Mouse (Mus musculus) midbrain, embryonic 13.5 days (tissue): ENCODE measurements around the gene Myo1d. TPM values are rescaled to one million over a fixed set of nuclear protein-coding genes. Genes with fewer than 3 reads are reported as not detected.

Source experiments
- ATAC-seq: fragments of 200-750 bp; cut with Nextera tagmentation; 2 replicates; pipeline ENCODE4 v1.8.0; 2017; ENCODE audit warnings: mild to moderate bottlenecking, moderate TSS enrichment, moderate library complexity
- H3K27ac ChIP-seq: fragments of 300-500 bp; sonication (generic); 2 replicates; pipeline ENCODE4 v1.5.1; 2015; ENCODE audit warnings: inconsistent platforms, mild to moderate bottlenecking, moderate library complexity
- H3K27me3 ChIP-seq: fragments of 300-500 bp; sonication (generic); 2 replicates; pipeline ENCODE4 v1.6.1; 2015; ENCODE audit warnings: mild to moderate bottlenecking, inconsistent platforms
- H3K36me3 ChIP-seq: fragments of 300-500 bp; sonication (generic); 2 replicates; pipeline ENCODE4 v1.6.1; 2015; ENCODE audit warnings: mild to moderate bottlenecking, inconsistent platforms
- H3K4me1 ChIP-seq: fragments of 300-500 bp; sonication (generic); replicated peaks from 2 replicates; pipeline ENCODE4 v1.6.1; 2015; ENCODE audit warnings: inconsistent platforms
- H3K4me2 ChIP-seq: fragments of 300-500 bp; sonication (generic); replicated peaks from 2 replicates; pipeline ENCODE4 v1.6.1; 2015; ENCODE audit warnings: moderate library complexity, mild to moderate bottlenecking, inconsistent platforms
- H3K4me3 ChIP-seq: fragments of 300-500 bp; sonication (generic); replicated peaks from 2 replicates; pipeline ENCODE4 v1.5.1; 2015; ENCODE audit warnings: mild to moderate bottlenecking, inconsistent platforms
- H3K9ac ChIP-seq: fragments of 300-500 bp; sonication (generic); replicated peaks from 2 replicates; pipeline ENCODE4 v1.6.1; 2015; ENCODE audit warnings: mild to moderate bottlenecking, inconsistent platforms
- H3K9me3 ChIP-seq: fragments of 300-500 bp; sonication (generic); 2 replicates; pipeline ENCODE4 v1.6.1; 2016; ENCODE audit warnings: mild to moderate bottlenecking, inconsistent platforms
- WGBS: fragments of 180-500 bp; shearing (Covaris S2); methylation state at CpG from one replicate; pipeline ENCODE4 v1.1.7; 2015; 5-methylcytosine and 5-hydroxymethylcytosine counted together
- polyA plus RNA-seq: library from polyadenylated mRNA; unstranded; fragments of >200 nt; fragmentation: Nextera tagmentation; extraction: Ambion mirVana; gene quantifications from 2 replicates; pipeline ENCODE4 v1.2.1, GENCODE M21; 2015

The Myo1d gene
- polyA plus RNA-seq, 1 experiment from 2014 or later = 2.1 TPM

GRCm38 (mm10) chr11:80754201-80754600, 25.6 kb downstream of the Myo1d start:
- H3K4me2 ChIP-seq = no peak overlapping the region
- H3K27ac ChIP-seq = no peak overlapping the region
- H3K9ac ChIP-seq = no peak overlapping the region
- no peak overlapping the region for H3K4me3 ChIP-seq
- 90% methylated on average over 2 of the region's 2 CpGs for WGBS
- H3K27me3 ChIP-seq = no peaks in the 10 kb centered on the region
- no peaks in the 10 kb centered on the region for H3K9me3 ChIP-seq
- no peak for ATAC-seq
- H3K36me3 ChIP-seq = no peaks in the 10 kb centered on the region
- no peaks in the 10 kb centered on the region for H3K4me1 ChIP-seq

GRCm38 (mm10) chr11:80751168-80751567, 28.7 kb downstream of the Myo1d start:
- 0 out of 2 replicates have a peak, but pooled peaks cover 8% of the 10 kb centered on the region for H3K4me1 ChIP-seq
- 98% methylated on average over 1 of the region's 1 CpGs for WGBS
- no peak overlapping the region for H3K4me2 ChIP-seq
- ATAC-seq = no peak
- H3K9ac ChIP-seq = no peak overlapping the region
- no peaks in the 10 kb centered on the region for H3K27me3 ChIP-seq
- H3K27ac ChIP-seq = no peak overlapping the region
- no peaks in the 10 kb centered on the region for H3K9me3 ChIP-seq
- no peaks in the 10 kb centered on the region for H3K36me3 ChIP-seq
- no peak overlapping the region for H3K4me3 ChIP-seq

GRCm38 (mm10) chr11:80749187-80749586, 30.6 kb downstream of the Myo1d start:
- H3K27ac ChIP-seq = no peak overlapping the region
- H3K4me3 ChIP-seq = no peak overlapping the region
- no peak overlapping the region for H3K4me2 ChIP-seq
- H3K27me3 ChIP-seq = no peaks in the 10 kb centered on the region
- ATAC-seq = no peak
- no peaks in the 10 kb centered on the region for H3K36me3 ChIP-seq
- no peaks in the 10 kb centered on the region for H3K9me3 ChIP-seq
- H3K4me1 ChIP-seq = 0 out of 2 replicates have a peak, but pooled peaks cover 8% of the 10 kb centered on the region
- WGBS = 95% methylated on average over 1 of the region's 1 CpGs
- H3K9ac ChIP-seq = no peak overlapping the region

- Histone ChIP-seq H3K27ac (no peak overlapping the region), H3K27me3 (no peaks in the 10 kb centered on the region), H3K9ac (no peak overlapping the region), H3K4me1 (0 out of 2 replicates have a peak, but pooled peaks cover 8% of the 10 kb centered on the region), H3K36me3 (no peaks in the 10 kb centered on the region), H3K4me2 (no peak overlapping the region), H3K4me3 (no peak overlapping the region), H3K9me3 (no peaks in the 10 kb centered on the region)
- 90% methylated on average over 5 of the region's 5 CpGs for whole genome bisulfite sequencing
- no peak for ATAC-seq
These were observed 34.4 kb downstream of the Myo1d start for GRCm38 (mm10) chr11:80745426-80745825.

- Histone ChIP-seq H3K27me3 (no peaks in the 10 kb centered on the region), H3K4me2 (no peak overlapping the region), H3K27ac (no peak overlapping the region), H3K36me3 (no peaks in the 10 kb centered on the region), H3K4me3 (no peak overlapping the region), H3K9me3 (no peaks in the 10 kb centered on the region), H3K4me1 (0 out of 2 replicates have a peak, but pooled peaks cover 8% of the 10 kb centered on the region), H3K9ac (no peak overlapping the region)
- ATAC-seq = no peak
- WGBS = 85% methylated on average over 4 of the region's 4 CpGs
These were observed 35.9 kb downstream of the Myo1d start for GRCm38 (mm10) chr11:80743823-80744410.

GRCm38 (mm10) chr11:80742462-80742861, 37.4 kb downstream of the Myo1d start:
- H3K9me3 ChIP-seq = no peaks in the 10 kb centered on the region
- H3K4me1 ChIP-seq = 0 out of 2 replicates have a peak, but pooled peaks cover 8% of the 10 kb centered on the region
- H3K36me3 ChIP-seq = no peaks in the 10 kb centered on the region
- no peak overlapping the region for H3K4me2 ChIP-seq
- no peak overlapping the region for H3K27ac ChIP-seq
- H3K27me3 ChIP-seq = no peaks in the 10 kb centered on the region
- no peak overlapping the region for H3K4me3 ChIP-seq
- WGBS = 96% methylated on average over 4 of the region's 4 CpGs
- no peak for ATAC-seq
- no peak overlapping the region for H3K9ac ChIP-seq

GRCm38 (mm10) chr11:80734771-80735170, 45.1 kb downstream of the Myo1d start:
- no peak overlapping the region for H3K4me3 ChIP-seq
- H3K9me3 ChIP-seq = no peaks in the 10 kb centered on the region
- no peak overlapping the region for H3K9ac ChIP-seq
- no peaks in the 10 kb centered on the region for H3K27me3 ChIP-seq
- no peaks in the 10 kb centered on the region for H3K4me1 ChIP-seq
- 88% methylated on average over 2 of the region's 2 CpGs for WGBS
- H3K4me2 ChIP-seq = no peak overlapping the region
- ATAC-seq = no peak
- no peaks in the 10 kb centered on the region for H3K36me3 ChIP-seq
- H3K27ac ChIP-seq = no peak overlapping the region

- no peak overlapping the region for H3K27ac ChIP-seq
- no peaks in the 10 kb centered on the region for H3K27me3 ChIP-seq
- no peak overlapping the region for H3K4me2 ChIP-seq
- no peaks in the 10 kb centered on the region for H3K36me3 ChIP-seq
- no peaks in the 10 kb centered on the region for H3K4me1 ChIP-seq
- 78% methylated on average over 12 of the region's 12 CpGs for WGBS
- no peak overlapping the region for H3K4me3 ChIP-seq
- ATAC-seq = no peak
- no peak overlapping the region for H3K9ac ChIP-seq
- no peaks in the 10 kb centered on the region for H3K9me3 ChIP-seq
These were observed 55.1 kb downstream of the Myo1d start for GRCm38 (mm10) chr11:80724701-80725100.

GRCm38 (mm10) chr11:80723406-80724047, 56.3 kb downstream of the Myo1d start:
- Histone ChIP-seq H3K4me3 (no peak overlapping the region), H3K27me3 (no peaks in the 10 kb centered on the region), H3K36me3 (no peaks in the 10 kb centered on the region), H3K9me3 (no peaks in the 10 kb centered on the region), H3K4me2 (no peak overlapping the region), H3K9ac (no peak overlapping the region), H3K4me1 (no peaks in the 10 kb centered on the region), H3K27ac (no peak overlapping the region)
- ATAC-seq = no peak
- WGBS = 89% methylated on average over 9 of the region's 9 CpGs

GRCm38 (mm10) chr11:80719014-80719413, 60.8 kb downstream of the Myo1d start:
- Histone ChIP-seq H3K4me1 (no peaks in the 10 kb centered on the region), H3K27me3 (no peaks in the 10 kb centered on the region), H3K9ac (no peak overlapping the region), H3K36me3 (no peaks in the 10 kb centered on the region), H3K9me3 (no peaks in the 10 kb centered on the region), H3K27ac (no peak overlapping the region), H3K4me3 (no peak overlapping the region), H3K4me2 (no peak overlapping the region)
- no peak for ATAC-seq
- 77% methylated on average over 1 of the region's 1 CpGs for WGBS

- no peak for ATAC-seq
- no peak overlapping the region for H3K4me3 ChIP-seq
- no peaks in the 10 kb centered on the region for H3K9me3 ChIP-seq
- H3K9ac ChIP-seq = no peak overlapping the region
- no peaks in the 10 kb centered on the region for H3K36me3 ChIP-seq
- H3K27ac ChIP-seq = no peak overlapping the region
- H3K4me1 ChIP-seq = no peaks in the 10 kb centered on the region
- no peaks in the 10 kb centered on the region for H3K27me3 ChIP-seq
- H3K4me2 ChIP-seq = no peak overlapping the region
These were observed 61.8 kb downstream of the Myo1d start for GRCm38 (mm10) chr11:80718036-80718435.

- H3K9ac ChIP-seq = no peak overlapping the region
- no peaks in the 10 kb centered on the region for H3K9me3 ChIP-seq
- no peak for ATAC-seq
- no peak overlapping the region for H3K4me2 ChIP-seq
- H3K27me3 ChIP-seq = no peaks in the 10 kb centered on the region
- WGBS = 81% methylated on average over 2 of the region's 2 CpGs
- H3K4me3 ChIP-seq = no peak overlapping the region
- H3K4me1 ChIP-seq = no peaks in the 10 kb centered on the region
- no peaks in the 10 kb centered on the region for H3K36me3 ChIP-seq
- no peak overlapping the region for H3K27ac ChIP-seq
These were observed 64.7 kb downstream of the Myo1d start for GRCm38 (mm10) chr11:80715115-80715514.

GRCm38 (mm10) chr11:80713705-80714104, 66.1 kb downstream of the Myo1d start:
- Histone ChIP-seq H3K36me3 (no peaks in the 10 kb centered on the region), H3K9ac (no peak overlapping the region), H3K9me3 (no peaks in the 10 kb centered on the region), H3K27ac (no peak overlapping the region), H3K27me3 (no peaks in the 10 kb centered on the region), H3K4me1 (no peaks in the 10 kb centered on the region), H3K4me2 (no peak overlapping the region), H3K4me3 (no peak overlapping the region)
- no peak for ATAC-seq
- 67% methylated on average over 1 of the region's 1 CpGs for WGBS
